Mouse (Mus musculus) right cerebral cortex, postnatal 10 days (tissue): Measurements from ENCODE around the gene Pbsn.
A peak's percentile ranks its signal among the peaks of the same experiment; 100 is the strongest.
"Not testable (repeated sequence)": the region's sequence is repeated elsewhere in the genome, so short reads cannot be mapped to it uniquely, and the experiment has no call there.

Source experiments
- DNase-seq, 2 experiments: peaks; one replicate each; pipeline ENCODE4 v3.0.0; 2021; ENCODE audit warnings: low spot score in 2 of 2

Gene Pbsn

DNA sequence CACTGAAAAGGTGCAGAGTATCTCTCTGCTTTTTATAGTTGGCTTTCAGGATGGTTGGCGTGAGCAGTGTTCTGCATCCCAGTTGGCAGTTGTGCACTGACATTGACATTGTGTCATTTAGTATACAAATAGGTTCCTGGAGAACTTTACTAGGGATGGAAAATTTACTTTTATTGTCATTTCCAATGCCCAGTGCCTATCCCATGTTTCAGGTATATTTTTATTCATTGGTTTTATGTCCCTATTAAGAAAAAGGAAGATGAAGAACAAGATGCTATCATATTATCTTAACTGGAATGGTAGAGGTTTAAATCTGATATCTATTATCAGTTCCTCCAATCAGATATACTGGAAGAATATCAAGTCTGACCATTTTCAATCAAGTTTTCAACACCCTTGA, at the start of gene Pbsn:
Gene Pbsn (minus strand): TSS at position 101 of the 400 bp plus-strand sequence.
- DNase-seq = no peak

DNA sequence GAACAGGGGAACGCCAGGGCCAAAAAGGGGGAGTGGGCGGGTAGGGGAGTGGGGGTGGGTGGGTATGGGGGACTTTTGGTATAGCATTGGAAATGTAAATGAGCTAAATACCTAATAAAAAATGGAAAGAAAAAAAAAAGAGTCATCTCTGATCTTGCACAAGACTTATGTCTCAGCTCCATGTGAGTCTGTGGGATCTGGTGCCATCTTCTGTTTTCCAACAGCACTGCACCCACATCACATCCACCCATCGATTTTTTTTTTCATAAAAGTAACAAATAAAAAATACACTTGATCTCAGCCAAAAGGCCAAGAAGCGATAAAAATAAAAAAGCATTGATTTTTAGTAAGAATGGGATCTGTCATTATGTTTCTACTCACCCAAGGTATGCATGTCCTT, 26.6 kb upstream of the Pbsn start:
- DNase-seq = not testable (repeated sequence)

DNA sequence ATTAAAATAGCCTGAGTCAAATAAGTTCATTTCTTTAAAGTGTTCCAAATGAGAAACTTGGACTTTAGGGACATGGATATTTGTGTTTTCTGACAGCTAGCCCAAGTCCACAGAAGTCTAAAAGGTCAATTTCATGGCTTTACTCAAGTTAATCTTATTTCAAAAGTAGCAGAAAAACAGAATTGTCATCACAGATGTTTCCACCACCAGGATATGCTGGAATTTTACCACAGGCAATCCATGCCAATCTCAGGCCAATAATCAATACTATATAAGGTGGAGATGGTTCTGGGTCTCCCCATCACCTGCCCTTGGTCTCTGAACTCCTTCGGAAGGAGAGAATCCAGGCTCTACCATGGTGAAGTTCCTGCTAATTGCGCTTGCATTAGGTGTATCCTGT, 11.0 kb upstream of the Pbsn start, which contains the start of gene Gm14744:
Gene Gm14744 (plus strand): TSS at position 301 of the 400 bp plus-strand sequence.
- DNase-seq = not testable (repeated sequence)

DNA sequence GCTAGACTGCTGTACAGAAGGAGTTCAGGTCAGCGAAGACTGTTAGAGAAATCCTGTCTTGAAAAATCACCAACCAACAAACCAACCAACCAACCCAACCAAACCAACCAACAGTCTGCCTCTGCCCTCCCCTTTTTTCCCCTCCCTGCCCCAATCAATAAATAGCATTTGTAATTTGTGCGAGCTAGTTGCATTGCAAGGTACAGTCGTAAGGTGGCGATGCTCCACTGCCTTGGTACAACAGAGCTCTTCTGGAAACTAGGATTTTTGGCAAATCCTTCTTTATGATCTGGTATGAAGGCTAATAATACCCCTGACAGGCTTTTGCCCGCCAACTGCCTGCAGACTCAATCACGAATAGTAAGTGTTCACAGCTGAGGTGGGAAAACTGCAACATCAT, 41.4 kb downstream of the Pbsn start:
- DNase-seq = no peak

DNA sequence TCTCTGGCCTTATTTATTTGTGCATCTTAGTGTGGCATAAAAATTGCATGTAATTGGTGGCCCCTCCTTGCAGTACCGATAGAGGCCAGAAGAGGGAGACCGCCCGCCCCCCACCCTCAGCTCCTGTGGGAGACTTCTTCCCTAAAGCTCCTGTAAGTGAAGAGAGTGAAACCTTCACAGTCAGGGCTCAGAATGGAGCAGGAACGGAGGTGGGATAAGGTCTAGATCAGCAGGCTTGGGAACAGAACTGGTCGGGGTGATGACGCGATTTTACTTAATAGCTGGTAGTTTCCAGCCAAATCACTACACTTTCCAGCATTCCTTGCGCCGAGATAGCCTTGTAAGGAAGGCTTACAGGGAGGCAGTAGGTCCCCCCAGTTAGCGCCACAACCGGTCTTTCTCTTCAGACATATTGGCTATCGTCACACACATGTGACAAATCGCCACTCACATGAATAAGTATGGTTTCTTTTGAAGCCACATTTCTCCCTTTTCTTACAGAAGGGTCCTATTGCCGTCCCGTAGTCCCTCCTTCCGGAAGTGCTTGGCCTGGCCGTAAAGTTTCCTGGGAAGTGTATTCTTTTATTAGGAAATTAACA, 42.7 kb downstream of the Pbsn start:
- peak; percentile 73 to 75 for DNase-seq

DNA sequence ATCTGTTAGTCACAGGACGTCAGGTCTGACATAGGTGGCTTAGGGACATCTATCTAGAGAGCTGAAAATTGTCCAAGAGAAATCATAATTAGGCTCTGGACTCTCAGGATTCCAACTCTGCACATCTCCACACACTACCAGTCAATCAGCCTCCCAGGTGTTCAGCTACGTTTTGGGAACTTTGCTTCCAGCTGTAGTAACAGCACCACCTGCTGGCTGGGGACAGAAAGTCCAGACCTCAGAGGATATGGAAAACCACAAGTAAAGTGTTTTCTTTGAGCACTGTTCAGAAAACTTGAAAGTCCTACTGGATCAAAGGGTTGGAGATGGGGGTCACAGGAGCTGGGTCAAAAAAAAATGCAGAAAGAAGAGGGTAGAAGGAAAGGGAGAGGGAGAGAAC, 44.8 kb downstream of the Pbsn start:
- peak in 1 of 2 experiments; percentile 51 for DNase-seq

DNA sequence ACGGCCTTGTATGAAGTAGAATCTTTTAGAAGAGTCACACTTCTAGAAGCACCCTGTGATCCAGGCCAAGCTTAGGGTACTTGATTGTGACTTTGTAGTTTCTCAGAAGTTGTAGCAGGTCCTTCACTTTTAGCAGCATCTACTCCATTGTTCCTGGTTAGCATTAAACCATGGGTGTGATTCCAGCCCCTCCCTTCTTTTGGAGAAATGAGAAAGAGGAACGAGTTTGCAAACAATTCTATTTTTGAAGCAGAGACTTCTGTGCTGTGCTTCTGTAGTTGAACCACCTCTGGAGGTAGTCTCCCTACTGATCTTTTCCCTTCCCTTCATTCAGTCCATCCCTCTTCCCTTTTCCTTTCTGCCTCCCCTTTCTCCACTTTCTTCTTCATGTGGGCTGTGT, 51.1 kb downstream of the Pbsn start:
- DNase-seq = no peak

DNA sequence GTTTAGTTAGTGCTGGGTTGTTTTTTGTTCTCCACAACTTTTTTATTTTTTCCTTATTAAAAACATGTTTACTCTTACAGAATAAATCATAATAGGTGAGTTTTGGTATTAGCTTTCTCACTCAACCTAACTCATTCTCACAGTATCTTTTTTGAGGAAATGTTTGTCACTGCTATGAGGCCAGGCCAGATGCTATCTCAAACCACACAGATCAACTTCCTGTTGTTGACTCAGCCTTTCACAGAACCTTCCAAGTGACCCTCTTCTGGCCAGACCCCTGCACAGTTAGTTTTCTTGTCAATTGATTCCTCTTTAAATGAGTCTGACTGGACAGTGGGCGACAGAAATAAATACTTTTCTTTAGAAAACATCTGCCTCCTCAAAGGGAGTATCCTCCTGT, 51.9 kb downstream of the Pbsn start:
- DNase-seq = no peak

DNA sequence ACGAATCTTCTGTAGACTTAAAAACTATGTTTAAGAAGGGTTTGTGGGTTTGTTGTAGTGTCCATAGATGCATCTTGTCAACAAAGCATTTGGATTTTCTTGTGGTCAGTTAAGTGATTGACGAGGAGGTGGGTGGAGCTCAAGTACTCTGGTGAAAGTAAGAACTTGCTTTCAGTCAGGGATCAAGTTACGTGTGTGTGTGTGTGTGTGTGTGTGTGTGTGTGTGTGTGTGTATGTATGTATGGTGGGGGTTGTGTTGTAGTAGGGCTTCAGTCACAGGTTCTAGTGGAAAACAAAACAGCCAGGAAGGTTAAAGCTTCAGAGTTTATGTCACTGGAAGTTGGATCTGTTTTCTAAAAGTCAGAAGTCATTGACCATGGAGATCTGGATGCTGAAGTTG, 53.9 kb downstream of the Pbsn start:
- no peak for DNase-seq

DNA sequence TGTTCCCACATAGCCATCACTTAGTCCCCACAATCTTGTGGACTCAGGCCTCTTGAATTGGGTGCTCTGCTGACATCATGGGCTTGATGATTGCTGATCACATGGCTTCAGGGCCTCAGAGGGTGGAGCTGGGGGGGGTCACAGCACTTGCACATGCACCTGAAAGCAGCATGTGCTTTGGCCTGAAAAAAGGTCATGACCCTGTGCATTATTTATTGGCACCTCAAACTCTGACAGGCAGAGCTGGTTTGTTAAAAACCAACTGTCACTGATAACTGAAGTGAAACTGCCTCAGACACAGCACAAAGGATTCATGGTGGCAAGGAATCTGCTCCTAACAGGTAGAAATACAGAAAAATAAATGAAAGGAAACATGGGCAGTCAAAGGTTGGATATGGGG, 55.6 kb downstream of the Pbsn start:
- DNase-seq = no peak

DNA sequence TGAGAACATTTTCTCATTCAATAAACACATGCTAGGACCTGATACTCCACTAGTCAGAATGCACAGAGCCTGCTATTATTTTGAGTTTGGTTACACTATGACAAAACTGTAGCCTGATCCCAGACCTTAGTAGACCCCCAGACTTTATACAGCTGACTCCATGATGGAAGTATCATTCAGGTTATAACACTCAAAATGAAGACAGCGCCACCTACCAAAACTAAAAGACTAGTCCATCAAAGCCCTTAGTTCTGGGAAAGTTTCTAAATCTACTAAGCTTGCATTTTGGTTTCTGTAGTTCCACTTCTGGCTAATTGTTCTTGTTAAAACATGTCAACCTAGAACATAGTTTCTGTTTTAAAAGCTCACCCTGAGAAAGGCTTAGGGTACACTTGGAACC, 56.5 kb downstream of the Pbsn start:
- no peak for DNase-seq

DNA sequence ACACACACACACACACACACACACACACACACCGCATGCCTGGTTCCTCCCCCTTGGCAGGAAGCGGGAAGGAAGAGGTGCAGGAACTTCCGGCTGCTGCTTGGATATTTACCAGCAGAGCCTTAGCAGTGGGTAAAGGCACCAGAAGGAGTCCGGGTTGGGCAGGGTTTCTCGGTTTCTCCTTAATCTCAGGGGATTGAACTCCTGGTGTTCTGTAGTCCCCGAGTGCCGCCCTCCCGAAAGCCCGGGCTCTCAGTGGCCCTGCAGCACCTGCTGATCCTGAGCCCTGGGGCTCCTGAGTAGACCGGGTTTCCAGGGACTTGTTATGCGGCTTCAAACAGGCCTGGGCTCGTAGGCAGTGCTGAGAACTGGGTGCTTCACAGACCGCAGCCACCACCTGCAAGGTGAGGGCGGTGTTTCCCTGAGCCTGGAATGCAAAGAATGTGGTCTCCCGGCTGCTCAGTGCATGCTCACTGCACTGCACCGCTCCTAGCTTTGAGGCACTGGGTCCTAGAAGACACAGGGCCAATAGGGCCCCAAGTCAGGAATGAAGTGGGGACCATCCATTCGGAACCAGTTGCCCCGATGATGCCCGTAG, 57.1 kb downstream of the Pbsn start, which contains the start of gene Prkx:
Gene Prkx (minus strand): TSS at position 41 of the 598 bp plus-strand sequence.
- DNase-seq = no peak

DNA sequence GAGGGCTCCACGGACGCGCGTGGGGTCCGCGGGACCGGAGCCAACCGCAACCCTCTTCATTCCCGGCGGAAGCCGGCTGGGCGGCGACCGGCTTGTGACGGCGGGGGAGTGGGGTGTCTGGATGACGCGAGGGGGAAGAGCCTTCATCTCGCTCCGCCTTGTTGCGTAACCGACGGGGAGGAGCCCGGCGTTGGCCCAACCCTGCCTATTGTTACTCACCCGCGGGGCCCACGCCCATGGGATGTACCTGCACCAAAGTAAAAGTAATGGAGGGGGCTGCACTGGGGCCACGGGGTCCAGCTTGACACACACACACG, 57.6 kb downstream of the Pbsn start:
- DNase-seq = peak; percentile 92

DNA sequence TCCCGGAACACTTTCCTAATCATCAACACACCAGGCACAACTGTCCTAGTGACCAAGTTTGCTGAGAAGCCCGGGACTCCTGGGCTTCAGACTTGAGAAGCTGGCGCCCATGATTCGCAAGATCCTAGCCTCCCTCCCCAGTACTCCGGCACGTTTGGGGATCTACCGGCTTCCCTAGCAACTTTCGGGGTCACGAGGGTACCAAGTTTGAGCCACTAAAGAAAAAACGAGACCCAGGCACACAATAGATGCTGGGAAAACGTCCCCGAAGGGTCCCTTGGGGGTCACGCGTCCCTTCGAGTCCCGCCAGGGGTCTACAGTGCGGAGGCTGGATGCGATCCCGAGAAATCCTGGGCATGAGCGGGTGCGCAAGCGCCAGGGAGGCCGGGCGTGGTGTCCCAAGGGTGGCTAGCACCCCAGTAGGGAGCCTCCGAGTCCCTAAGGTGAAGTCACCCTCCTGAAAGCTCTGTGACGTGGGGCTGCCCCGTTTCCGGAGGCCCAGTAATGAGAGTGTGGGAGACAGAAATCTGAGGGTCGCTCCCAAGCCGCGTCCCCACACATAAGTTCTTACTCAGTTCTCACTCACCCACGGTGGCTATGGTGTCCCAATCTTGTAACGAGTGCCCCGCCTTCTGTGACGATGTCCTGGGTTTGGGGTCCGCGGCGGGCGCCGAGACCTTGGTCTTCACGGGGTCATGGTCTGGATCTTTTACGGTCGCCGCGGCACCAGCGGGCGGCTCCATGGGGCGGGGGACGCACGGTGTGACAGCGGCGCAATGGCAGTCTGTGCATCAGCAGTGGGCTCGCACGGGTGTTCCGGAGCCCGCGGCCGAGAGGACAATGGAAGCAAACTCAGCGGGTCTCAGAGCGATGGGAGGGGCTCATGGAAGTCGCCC, 58.2 kb downstream of the Pbsn start:
- peak in 1 of 2 experiments; percentile 37 for DNase-seq

DNA sequence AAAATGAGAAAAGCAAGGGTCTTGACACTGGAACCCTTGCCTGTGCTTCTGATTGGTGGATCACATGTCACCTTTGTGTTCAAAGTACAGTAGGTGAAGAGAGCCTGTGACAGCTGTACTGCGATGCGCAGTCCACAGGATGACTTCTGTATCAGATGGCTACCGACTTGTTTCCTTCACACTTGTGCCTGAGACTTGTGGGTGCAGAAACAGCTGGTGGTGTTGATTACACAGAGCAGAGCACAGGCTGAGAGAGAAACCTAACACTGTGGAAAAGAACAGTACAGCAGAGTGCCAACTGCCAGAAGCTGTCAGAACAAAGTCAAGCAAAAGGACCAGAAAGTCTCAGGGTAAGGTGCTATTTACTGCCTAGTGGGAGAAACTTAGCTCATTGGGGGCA, 64.7 kb downstream of the Pbsn start:
- no peak for DNase-seq
